Comparison of ENCODE assay signal across 8 mouse cellular contexts in the genomic region with DNA sequence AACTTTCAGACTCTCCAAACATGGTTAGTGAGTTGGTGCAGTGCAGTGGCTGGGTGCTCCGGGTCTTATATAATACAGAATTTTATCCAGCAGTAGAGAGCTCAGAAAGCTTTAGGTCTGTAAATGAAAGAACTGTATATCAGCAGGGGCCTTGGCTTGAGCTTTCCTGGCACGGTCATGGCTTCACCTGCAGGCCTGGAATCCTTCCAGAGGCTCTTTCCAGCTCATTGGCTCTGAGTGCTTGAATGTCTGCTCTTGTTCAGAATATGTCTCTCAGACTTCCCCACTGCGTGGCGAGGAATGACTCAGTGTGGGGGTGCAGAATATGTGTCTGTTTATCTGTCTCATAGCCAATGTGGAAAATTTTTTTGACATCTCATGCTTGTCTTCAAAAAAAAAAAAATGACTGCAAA. TPM values are rescaled to one million over a fixed set of nuclear protein-coding genes. Genes with fewer than 3 reads are reported as not detected.
DNase-seq lines count a peak whose midpoint lies in the region; ATAC-seq and TF ChIP-seq lines count a peak whose summit lies in the region.

No protein-coding gene starts in this region.

- DNase-seq in gastrocnemius, adult 2 months = peak; percentile 34
- DNase-seq in gastrocnemius, adult 8-10 months (ENCODE audit: low spot score in 2 of 2) = no peak
- peak; percentile 92 for DNase-seq in Patski (ENCODE audit: low read depth, low spot score)
- peak; percentile 73 to 77 for DNase-seq in kidney, adult 8-10 months
- peak; percentile 77 to 94 for DNase-seq in left cerebral cortex, postnatal 25 days (ENCODE audit: low spot score in 2 of 2)
- peak; percentile 25 for DNase-seq in splenic B cell, adult 2 months (ENCODE audit: low read depth, low spot score)
- DNase-seq in liver, postnatal 0 days = no peak

- POLR2A ChIA-PET in Patski (lab: Charles Lee) = interaction anchor here (0.7 kb wide), 1 partner anchor 435 kb away, joined by 3 read pairs; no protein-coding TSS in a partner anchor

- no peaks in the 10 kb centered on the region for H3K36me3 ChIP-seq in forebrain, embryonic 13.5 days (ENCODE audit: poor library complexity, severe bottlenecking)
- H3K36me3 ChIP-seq in splenic B cell, adult 2 months (ENCODE audit: control insufficient read depth, insufficient read depth, low read length, poor library complexity, severe bottlenecking) = no peaks in the 10 kb centered on the region
- H3K36me3 ChIP-seq in liver, postnatal 0 days (replicated peaks; ENCODE audit: insufficient read depth, low read length) = no peaks in the 10 kb centered on the region

- ATAC-seq in Patski = peak; percentile 85
- peak; percentile 77 for ATAC-seq in forebrain, embryonic 13.5 days
- ATAC-seq in liver, postnatal 0 days = no peak

- peaks cover 26% of the 10 kb centered on the region for H3K4me1 ChIP-seq in forebrain, embryonic 13.5 days
- no peaks in the 10 kb centered on the region for H3K4me1 ChIP-seq in liver, postnatal 0 days (ENCODE audit: insufficient read depth)

- 0 out of 2 replicates have a peak overlapping the region, but pooled peaks have one; percentile 5 for H3K9ac ChIP-seq in forebrain, embryonic 13.5 days
- H3K9ac ChIP-seq in liver, postnatal 0 days (replicated peaks) = no peak overlapping the region

- in situ Hi-C loops in Patski (cut with MboI; ENCODE audit: low pct_unique_long_range_greater_than_20kb) = no loop called here

- H3K4me3 ChIP-seq in gastrocnemius, adult 2 months = no peak overlapping the region
- no peak overlapping the region for H3K4me3 ChIP-seq in forebrain, embryonic 13.5 days
- no peak overlapping the region for H3K4me3 ChIP-seq in liver, postnatal 0 days (ENCODE audit: low read depth, low read length)

- intact Hi-C loops in gastrocnemius, adult 2 months (cut with DNase I) = no loop called here
- intact Hi-C loops in left cerebral cortex, postnatal 25 days (cut with DNase I) = loop anchor here (1.0 to 2.0 kb wide), 2 partner anchors 48 to 73 kb away; no protein-coding TSS in a partner anchor

- 0 out of 2 replicates have a peak overlapping the region, but pooled peaks have one; percentile 6 for H3K27ac ChIP-seq in gastrocnemius, adult 2 months
- H3K27ac ChIP-seq in forebrain, embryonic 13.5 days = no peak overlapping the region
- no peak overlapping the region for H3K27ac ChIP-seq in liver, postnatal 0 days (ENCODE audit: low read depth)

- no peaks in the 10 kb centered on the region for H3K27me3 ChIP-seq in Patski
- H3K27me3 ChIP-seq in forebrain, embryonic 13.5 days = no peaks in the 10 kb centered on the region
- H3K27me3 ChIP-seq in splenic B cell, adult 2 months (ENCODE audit: control insufficient read depth, insufficient read depth, low read length, poor library complexity, severe bottlenecking) = no peaks in the 10 kb centered on the region
- no peaks in the 10 kb centered on the region for H3K27me3 ChIP-seq in liver, postnatal 0 days (ENCODE audit: insufficient read depth, low read length)

- TF ChIP-seq CTCF in gastrocnemius, adult 2 months (IDR thresholded peaks at IDR 0.05) = no peak
- TF ChIP-seq CTCF in Patski (IDR thresholded peaks at IDR 0.05) = no peak
- no peak for TF ChIP-seq CTCF in liver, postnatal 0 days (IDR thresholded peaks at IDR 0.05; ENCODE audit: low read depth)

- H3K4me2 ChIP-seq in forebrain, embryonic 13.5 days = no peak overlapping the region
- H3K4me2 ChIP-seq in liver, postnatal 0 days (ENCODE audit: low read depth, low read length) = no peak overlapping the region

- WGBS in forebrain, embryonic 13.5 days = 35% methylated on average over 4 of the region's 4 CpGs
- WGBS in liver, postnatal 0 days (ENCODE audit: insufficient replicate concordance) = 53% methylated on average over 4 of the region's 4 CpGs

- CTCF ChIA-PET in Patski (lab: Charles Lee) = interaction anchor here (0.6 to 1.3 kb wide), 3 partner anchors 19 to 218 kb away, joined by 3 to 6 read pairs (median 3); no protein-coding TSS in a partner anchor

- no peak for TF ChIP-seq EP300 in liver, postnatal 0 days (IDR thresholded peaks at IDR 0.05; ENCODE audit: low read depth)

- no peaks in the 10 kb centered on the region for H3K9me3 ChIP-seq in forebrain, embryonic 13.5 days (replicated peaks)
- no peaks in the 10 kb centered on the region for H3K9me3 ChIP-seq in liver, postnatal 0 days (ENCODE audit: low read length)

RNA-seq across cellular contexts. Expression of a gene that starts 11.6 kb away (rescaled TPM):
- 1 to 10 TPM in 1 of 2 experiments, under 1 TPM in 1; 0.66 to 1.1 TPM for total RNA-seq in gastrocnemius, adult 2 months (2021)
- under 1 TPM; 0.29 to 0.79 (median 0.44) TPM for total RNA-seq in gastrocnemius, adult 8-10 months (2022)
- 0.39 TPM for polyA plus RNA-seq in Patski (2021)
- 0.23 and 0.87 TPM in 2 replicates for polyA plus RNA-seq in forebrain, embryonic 13.5 days (2015; fragmentation: Nextera tagmentation; extraction: Ambion mirVana)
- total RNA-seq in left cerebral cortex, postnatal 25 days (2021) = 1 to 10 TPM; 1.2 to 1.4 TPM
- 14.7 and 14.9 TPM in 2 replicates for polyA plus RNA-seq in liver, postnatal 0 days (2015; fragmentation: Nextera tagmentation; extraction: Ambion mirVana)

RNA-seq across cellular contexts. Expression of a gene that starts 59.7 kb away (rescaled TPM):
- under 1 TPM; 0.33 to 0.45 TPM for total RNA-seq in gastrocnemius, adult 2 months (2021)
- under 1 TPM; 0.36 to 0.88 (median 0.70) TPM for total RNA-seq in gastrocnemius, adult 8-10 months (2022)
- polyA plus RNA-seq in Patski (2021) = not detected
- 5.8 and 6.6 TPM in 2 replicates for polyA plus RNA-seq in forebrain, embryonic 13.5 days (2015; fragmentation: Nextera tagmentation; extraction: Ambion mirVana)
- total RNA-seq in left cerebral cortex, postnatal 25 days (2021) = 1 to 10 TPM; 3.5 to 4.0 TPM
- polyA plus RNA-seq in liver, postnatal 0 days (2015; fragmentation: Nextera tagmentation; extraction: Ambion mirVana) = 9.5 TPM in 2 replicates

Comparison
In these comparisons a context has a peak if more than half of its experiments do, and no peak if none do; other contexts are left out.
1. DNase-seq: peak in gastrocnemius, adult 2 months (single experiment), Patski (single experiment), kidney, adult 8-10 months (2 of 2), left cerebral cortex, postnatal 25 days (2 of 2) and splenic B cell, adult 2 months (single experiment); none in gastrocnemius, adult 8-10 months (0 of 2) and liver, postnatal 0 days (single experiment).